Mouse (Mus musculus): ENCODE data around the gene Rad54l2. TPM values are rescaled to one million over a fixed set of nuclear protein-coding genes. Genes with fewer than 3 reads are reported as not detected.

The Rad54l2 gene
- polyA plus RNA-seq, 1 experiment = 7.4 TPM

- no peak for DNase-seq (ENCODE audit: low read depth, low spot score)
- 88% methylated on average over 4 of the region's 4 CpGs for WGBS
Observed at GRCm38 (mm10) chr9:106755776-106756175, 33.2 kb downstream of the Rad54l2 start.

- WGBS = 92% methylated on average over 2 of the region's 2 CpGs
- no peak for DNase-seq (ENCODE audit: low read depth, low spot score)
Observed at GRCm38 (mm10) chr9:106754311-106754710, 34.7 kb downstream of the Rad54l2 start.

GRCm38 (mm10) chr9:106752135-106752534, 36.9 kb downstream of the Rad54l2 start:
- no peak for DNase-seq (ENCODE audit: low read depth, low spot score)
- 68% methylated on average over 5 of the region's 5 CpGs for WGBS

- DNase-seq (ENCODE audit: low read depth, low spot score) = no peak
- WGBS = 84% methylated on average over 1 of the region's 1 CpGs
Observed at GRCm38 (mm10) chr9:106739962-106740361, 49.0 kb downstream of the Rad54l2 start.

GRCm38 (mm10) chr9:106739056-106739455, 49.9 kb downstream of the Rad54l2 start:
- no peak for DNase-seq (ENCODE audit: low read depth, low spot score)
- WGBS = 91% methylated on average over 1 of the region's 1 CpGs

GRCm38 (mm10) chr9:106738199-106738985, 50.6 kb downstream of the Rad54l2 start:
- no peak for DNase-seq (ENCODE audit: low read depth, low spot score)
- 94% methylated on average over 2 of the region's 2 CpGs for WGBS

GRCm38 (mm10) chr9:106733690-106734089, 55.3 kb downstream of the Rad54l2 start:
- 75% methylated on average over 2 of the region's 2 CpGs for WGBS
- no peak for DNase-seq (ENCODE audit: low read depth, low spot score)

- no peak for DNase-seq (ENCODE audit: low read depth, low spot score)
- 84% methylated on average over 2 of the region's 2 CpGs for WGBS
Observed at GRCm38 (mm10) chr9:106729416-106729815, 59.6 kb downstream of the Rad54l2 start.

GRCm38 (mm10) chr9:106726891-106727290, 62.1 kb downstream of the Rad54l2 start:
- 86% methylated on average over 1 of the region's 1 CpGs for WGBS
- no peak for DNase-seq (ENCODE audit: low read depth, low spot score)

GRCm38 (mm10) chr9:106725435-106725834, 63.6 kb downstream of the Rad54l2 start:
- 92% methylated on average over 2 of the region's 2 CpGs for WGBS
- DNase-seq (ENCODE audit: low read depth, low spot score) = no peak

- DNase-seq (ENCODE audit: low read depth, low spot score) = no peak
Observed at GRCm38 (mm10) chr9:106724864-106725263, 64.1 kb downstream of the Rad54l2 start.

GRCm38 (mm10) chr9:106716729-106717128, 72.3 kb downstream of the Rad54l2 start:
- 96% methylated on average over 4 of the region's 4 CpGs for WGBS
- DNase-seq (ENCODE audit: low read depth, low spot score) = no peak

More at GRCm38 (mm10) chr9:106724864-106725263, 64.1 kb downstream of the Rad54l2 start:
- WGBS = 67% methylated on average over 1 of the region's 1 CpGs

GRCm38 (mm10) chr9:106716232-106716631, 72.8 kb downstream of the Rad54l2 start:
- WGBS = 97% methylated on average over 2 of the region's 2 CpGs
- DNase-seq (ENCODE audit: low read depth, low spot score) = no peak

- no peak for DNase-seq (ENCODE audit: low read depth, low spot score)
- 97% methylated on average over 2 of the region's 2 CpGs for WGBS
Observed at GRCm38 (mm10) chr9:106712470-106712869, 76.5 kb downstream of the Rad54l2 start.

- DNase-seq (ENCODE audit: low read depth, low spot score) = no peak
- WGBS = 90% methylated on average over 11 of the region's 11 CpGs
Observed at GRCm38 (mm10) chr9:106692973-106693481, 96.0 kb downstream of the Rad54l2 start.

GRCm38 (mm10) chr9:106688834-106689233, 100.2 kb downstream of the Rad54l2 start:
- 82% methylated on average over 8 of the region's 8 CpGs for WGBS
- no peak for DNase-seq (ENCODE audit: low read depth, low spot score)

GRCm38 (mm10) chr9:106686983-106687650, 101.9 kb downstream of the Rad54l2 start:
- WGBS = 30% methylated on average over 8 of the region's 8 CpGs
- peak; percentile 46 for DNase-seq (ENCODE audit: low read depth, low spot score)

GRCm38 (mm10) chr9:106685249-106686101, 103.5 kb downstream of the Rad54l2 start, which contains the start of gene Tex264:
TSS of gene Tex264 (minus strand) at chr9:106685927.
- DNase-seq (ENCODE audit: low read depth, low spot score) = peak; percentile 75
- whole genome bisulfite sequencing = under 1% methylated on average over 85 of the region's 86 CpGs

- no peak for DNase-seq (ENCODE audit: low read depth, low spot score)
- 1% methylated on average over 14 of the region's 14 CpGs for WGBS
Observed at GRCm38 (mm10) chr9:106684918-106685248, 104.1 kb downstream of the Rad54l2 start.
